Comparison of ENCODE assay signal across 25 mouse cellular contexts in genomic region chr16:72834266-72834665, GRCm38 (mm10).
"Had no signal": no experiment of that assay in that cellular context is flagged by ENCODE, and none has a peak within 500 bp of the region (broad histone marks: within the 10 kb centered on the region; RNA-seq: fewer than 3 reads in every experiment).

No protein-coding gene starts in this region.

- H3K4me1 ChIP-seq: heart, embryonic 15.5 days; hindbrain, embryonic 15.5 days had no signal

- H3K27ac ChIP-seq: heart, embryonic 10.5 days; heart, embryonic 13.5 days; heart, embryonic 15.5 days; hindbrain, embryonic 15.5 days; hindbrain, postnatal 0 days; kidney, embryonic 15.5 days; kidney, postnatal 0 days; limb, embryonic 10.5 days; limb, embryonic 12.5 days; liver, embryonic 13.5 days had no signal

- ATAC-seq: hindbrain, postnatal 0 days; intestine, embryonic 16.5 days had no signal

- H3K27me3 ChIP-seq: heart, embryonic 13.5 days; heart, embryonic 15.5 days; hindbrain, embryonic 15.5 days; kidney, embryonic 15.5 days; limb, embryonic 12.5 days; liver, embryonic 13.5 days had no signal

- H3K4me2 ChIP-seq: heart, embryonic 13.5 days; heart, embryonic 15.5 days; hindbrain, embryonic 15.5 days; kidney, embryonic 15.5 days; limb, embryonic 12.5 days; liver, embryonic 11.5 days; liver, embryonic 13.5 days had no signal

- H3K9me3 ChIP-seq: heart, embryonic 10.5 days; heart, embryonic 13.5 days; heart, embryonic 15.5 days; hindbrain, embryonic 15.5 days; kidney, embryonic 15.5 days; limb, embryonic 10.5 days; limb, embryonic 12.5 days; liver, embryonic 13.5 days had no signal

- H3K36me3 ChIP-seq: heart, embryonic 10.5 days; heart, embryonic 13.5 days; heart, embryonic 15.5 days; hindbrain, embryonic 15.5 days; kidney, embryonic 15.5 days; limb, embryonic 10.5 days; limb, embryonic 12.5 days; liver, embryonic 13.5 days had no signal

- H3K4me3 ChIP-seq: heart, embryonic 10.5 days; heart, embryonic 13.5 days; heart, embryonic 15.5 days; hindbrain, embryonic 15.5 days; kidney, embryonic 15.5 days; limb, embryonic 10.5 days; limb, embryonic 12.5 days; liver, embryonic 13.5 days had no signal

- H3K9ac ChIP-seq: heart, embryonic 13.5 days; heart, embryonic 15.5 days; hindbrain, embryonic 15.5 days; kidney, embryonic 15.5 days; limb, embryonic 12.5 days; liver, embryonic 13.5 days had no signal

- DNase-seq: gastrocnemius, postnatal 14 days; gastrocnemius, postnatal 36 days; heart, adult 18-20 months; heart, postnatal 14 days; heart, postnatal 36 days; kidney, adult 11 months; kidney, adult 2 months; kidney, adult 9 months; kidney, postnatal 14 days; kidney, postnatal 36 days; layer of hippocampus, adult 9-11 months; layer of hippocampus, postnatal 36 days; liver; liver, embryonic 13.5 days had no signal
